Mouse (Mus musculus): ENCODE measurements around the gene Ireb2.
A peak's percentile ranks its signal among the peaks of the same experiment; 100 is the strongest.

GRCm38 (mm10) chr9:54931765-54932164, 68.2 kb downstream of the Ireb2 start:
- TF ChIP-seq CTCF (IDR thresholded peaks at IDR 0.05; ENCODE audit: control insufficient read depth, insufficient read depth, low read length) (peak; percentile 36; the same call in 1 of the 2 replicates), POLR2A (IDR thresholded peaks at IDR 0.05; ENCODE audit: borderline replicate concordance, control insufficient read depth, low read depth, low read length) (no peak)

All from bone marrow, adult 2 months (tissue).